Mouse (Mus musculus) common myeloid progenitor, adult 5-6 weeks (primary cell): ENCODE measurements around the gene Cdh9. TPM values are rescaled to one million over a fixed set of nuclear protein-coding genes. Genes with fewer than 3 reads are reported as not detected.

Experiments used
- ATAC-seq: replicated peaks from 2 replicates; pipeline ENCODE4 v1.8.0; 2016; ENCODE audit warnings: low read depth, mild to moderate bottlenecking, moderate TSS enrichment, inconsistent platforms; ENCODE audit not compliant: poor library complexity, severe bottlenecking
- total RNA-seq: library from RNA; stranded (forward); fragments of 200-1000, 187-1606 nt; gene quantifications from 2 replicates; pipeline ENCODE4 v1.2.3, GENCODE M21; 2017

Gene Cdh9
- total RNA-seq: not detected in 2 replicates

DNA sequence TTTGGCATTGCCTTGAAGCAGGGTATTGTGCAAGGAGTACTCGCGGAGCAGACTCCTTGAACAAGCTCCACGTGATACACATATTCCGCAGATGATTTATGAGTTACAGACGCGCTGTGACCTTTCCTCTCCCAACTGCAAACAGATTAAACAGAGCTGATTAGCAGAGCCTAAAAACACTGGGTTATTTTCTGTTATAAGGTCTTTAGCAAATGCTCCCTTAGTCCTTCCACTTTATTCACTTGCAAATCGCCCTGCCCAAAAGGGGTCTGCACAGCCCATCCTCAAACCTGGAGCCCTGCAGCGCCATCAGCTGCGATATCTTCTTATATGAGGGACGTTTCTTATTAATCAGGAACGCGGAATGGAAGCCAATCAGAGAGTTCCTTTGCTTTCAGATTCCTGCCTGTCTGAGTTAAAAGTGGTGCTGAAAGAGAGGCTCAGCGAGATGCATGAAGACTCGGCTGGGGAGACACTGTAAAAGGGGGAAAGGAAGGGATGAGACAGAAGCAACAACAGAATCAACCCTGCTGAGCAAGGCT, at the start of gene Cdh9:
Gene Cdh9, plus strand, starts transcription at position 287 of the 542 bp plus-strand sequence.
- ATAC-seq: no peak

DNA sequence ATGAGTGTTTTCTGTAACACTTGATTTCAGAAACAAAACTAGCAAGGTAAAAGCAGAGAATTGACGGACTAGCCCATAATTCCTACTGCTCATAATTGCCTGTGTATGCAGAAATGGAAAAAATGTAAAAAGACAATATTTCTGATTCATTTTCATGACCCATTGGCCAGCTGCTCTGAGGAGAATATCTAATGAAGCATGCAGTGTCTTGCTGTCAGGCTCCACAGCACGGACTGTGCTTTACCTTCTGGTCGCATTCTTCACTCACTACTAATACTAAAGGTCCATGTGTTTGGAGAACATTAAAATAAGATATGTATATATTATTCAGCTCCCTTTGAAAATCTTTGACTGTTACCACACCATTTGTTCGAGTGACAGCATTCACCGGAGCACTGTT, 49.5 kb upstream of the Cdh9 start:
- no peak for ATAC-seq

DNA sequence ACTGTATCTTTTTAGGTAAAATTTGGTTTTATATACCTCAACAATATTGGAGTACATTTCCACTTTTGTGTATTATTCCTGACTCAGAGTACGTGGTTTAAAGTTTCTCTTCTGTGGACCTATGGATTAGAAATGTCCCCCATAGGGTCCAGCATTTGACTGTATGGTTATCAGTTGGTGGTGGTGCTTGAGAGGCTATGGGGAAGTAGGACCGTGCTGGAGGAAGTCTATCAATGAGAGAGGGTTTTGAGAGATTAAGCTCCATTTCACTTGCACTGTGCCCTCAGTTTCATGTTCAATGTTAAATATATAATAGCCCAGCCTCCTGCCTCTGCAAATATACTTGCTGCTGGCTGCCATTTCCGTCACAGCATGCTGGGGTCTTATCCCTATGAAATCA, 28.7 kb upstream of the Cdh9 start:
- no peak for ATAC-seq

DNA sequence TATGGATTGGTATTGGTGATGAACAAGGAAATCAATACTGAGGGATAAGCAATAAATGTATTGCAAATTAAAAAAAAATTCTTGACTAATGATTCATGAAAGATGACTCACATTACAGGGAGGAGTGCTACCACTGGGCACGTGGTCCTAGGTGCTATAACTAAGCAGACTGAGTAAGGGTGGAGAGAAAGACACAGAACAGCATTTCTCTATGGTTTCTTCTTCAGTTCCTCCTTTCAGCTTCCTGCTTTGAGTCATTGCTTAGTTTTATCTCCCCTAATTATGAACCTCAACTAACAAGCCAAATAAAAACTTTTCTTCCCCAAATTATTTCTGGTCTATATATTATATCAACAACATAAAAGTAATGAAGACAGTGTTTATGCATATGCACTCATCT, 26.2 kb upstream of the Cdh9 start:
- no peak for ATAC-seq

DNA sequence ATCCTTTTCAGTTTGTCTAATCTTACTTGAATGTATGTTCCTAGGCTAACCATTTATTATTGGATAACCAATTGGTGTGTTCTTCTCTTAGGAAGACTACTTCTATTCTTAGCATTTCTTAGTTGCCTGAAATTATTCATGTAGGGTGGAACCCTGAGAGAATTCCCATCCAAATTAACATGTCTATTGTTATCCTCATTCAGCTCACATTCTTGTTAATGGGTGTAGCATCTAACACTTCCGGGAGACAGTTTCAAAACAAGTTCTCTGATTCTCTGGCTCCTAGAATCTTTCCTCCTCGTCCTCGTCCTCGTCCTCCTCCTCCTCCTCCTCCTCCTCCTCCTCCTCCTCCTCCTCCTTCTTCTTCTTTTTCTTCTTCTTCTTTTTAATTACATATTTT, 10.5 kb downstream of the Cdh9 start:
- no peak for ATAC-seq

DNA sequence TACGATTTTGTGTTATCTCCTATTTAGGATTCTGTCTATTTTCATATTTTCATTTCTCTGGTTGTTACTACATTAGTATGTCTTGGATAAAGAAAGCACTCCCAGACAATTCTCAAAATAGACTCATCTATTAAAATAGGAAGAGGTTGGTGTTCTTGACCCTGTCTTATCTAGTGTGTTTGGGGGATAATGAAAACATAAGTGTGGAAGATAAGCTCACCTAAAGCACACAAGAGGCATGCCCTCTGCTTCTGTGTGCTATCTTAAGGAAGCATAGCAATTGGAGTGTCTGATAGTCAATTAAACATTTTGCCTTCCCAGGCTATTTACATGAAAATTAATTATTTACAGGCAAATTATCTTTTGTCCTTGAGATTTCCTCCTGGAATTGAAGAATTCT, 18.1 kb downstream of the Cdh9 start:
- ATAC-seq: no peak

DNA sequence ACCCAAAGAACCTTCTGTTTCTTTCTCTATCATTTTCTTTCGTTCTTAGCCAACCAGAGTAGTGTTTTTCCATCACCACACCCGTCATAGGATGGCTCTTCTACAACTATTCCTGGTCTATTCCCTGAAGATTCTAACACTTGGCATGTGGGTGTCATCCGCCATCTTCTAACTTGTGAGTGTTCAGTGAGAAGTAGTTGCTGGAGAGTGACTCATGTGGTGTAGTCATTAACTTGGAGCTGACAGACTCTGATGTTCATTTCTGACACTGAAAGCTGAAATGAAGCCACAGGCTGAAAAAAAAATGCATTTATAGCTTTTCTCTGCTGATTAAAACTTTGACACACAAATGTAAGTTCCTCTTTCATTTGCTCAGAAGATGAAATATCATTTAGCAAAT, 34.7 kb downstream of the Cdh9 start:
- no peak for ATAC-seq

DNA sequence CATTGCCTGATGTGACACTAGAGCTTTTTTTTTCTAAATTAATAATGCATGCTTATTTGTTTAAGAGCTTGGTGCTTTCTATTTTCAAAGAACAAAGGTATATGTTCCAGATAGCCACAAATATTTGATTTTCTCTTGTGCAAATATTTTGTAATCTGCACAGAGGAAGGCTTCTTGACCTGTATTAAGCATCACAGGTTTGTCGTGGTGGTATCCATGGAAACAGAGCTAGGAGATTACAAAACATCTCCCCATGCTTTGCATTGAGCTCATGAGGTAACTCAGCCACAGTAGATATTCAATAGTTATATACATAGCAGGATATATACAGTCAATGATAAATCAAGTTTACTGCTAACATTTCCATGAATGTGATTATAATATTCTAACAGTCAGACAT, 56.0 kb downstream of the Cdh9 start:
- ATAC-seq: no peak

DNA sequence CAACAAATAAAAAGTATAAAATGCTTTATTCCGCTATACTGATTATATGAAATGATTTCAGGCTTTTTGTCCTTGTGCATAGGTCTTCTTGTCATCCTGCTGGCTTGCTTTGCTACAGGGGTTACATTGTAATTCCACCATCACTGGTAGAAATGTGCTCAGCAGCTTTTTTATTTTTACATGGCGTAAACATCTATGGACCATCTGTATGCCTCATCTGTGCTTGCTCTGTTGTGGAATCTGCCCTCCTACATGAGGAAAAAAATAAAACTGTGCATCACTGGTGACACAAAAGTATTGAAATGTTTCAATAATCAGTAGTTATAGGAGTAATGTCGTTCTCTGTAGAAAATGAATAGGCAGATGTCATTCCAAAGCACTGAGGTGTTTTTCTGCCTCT, 64.3 kb downstream of the Cdh9 start:
- ATAC-seq: no peak

DNA sequence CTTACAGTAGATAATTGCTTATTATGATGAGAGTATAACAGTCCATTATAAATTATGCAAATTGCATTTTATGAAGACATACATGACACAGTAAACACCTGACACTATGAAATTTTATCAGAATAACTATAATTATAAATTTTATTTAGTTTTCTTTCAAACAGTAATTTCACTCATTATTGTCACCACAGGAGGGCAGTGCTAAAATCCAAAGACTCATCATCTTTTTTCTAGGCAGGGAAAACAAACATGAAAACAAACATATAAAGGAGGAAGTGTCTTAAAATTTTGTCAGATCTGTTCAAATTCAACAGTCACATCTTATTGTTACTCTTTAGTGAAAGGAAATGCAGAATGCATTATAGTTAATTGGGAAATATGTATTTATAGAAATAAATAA, 72.7 kb downstream of the Cdh9 start:
- no peak for ATAC-seq

DNA sequence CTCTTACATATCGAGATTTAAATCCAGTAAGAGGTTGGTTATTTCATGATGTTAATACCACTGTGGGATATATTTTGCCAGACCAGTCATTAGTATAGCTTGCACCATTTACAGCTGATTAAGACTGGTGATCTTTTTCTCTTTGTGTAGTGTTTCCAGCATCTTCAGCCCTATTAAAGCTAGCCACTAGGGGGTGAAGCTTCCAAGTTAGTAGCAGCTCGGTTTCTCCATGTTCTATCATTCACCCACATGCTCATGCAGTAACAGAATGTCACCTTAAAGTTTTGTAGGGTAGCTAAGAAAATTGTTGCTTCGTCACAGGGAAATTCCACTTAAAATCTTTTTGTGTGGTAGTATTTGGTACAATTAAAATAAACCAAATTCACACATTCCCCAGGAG, 82.2 kb downstream of the Cdh9 start:
- no peak for ATAC-seq

DNA sequence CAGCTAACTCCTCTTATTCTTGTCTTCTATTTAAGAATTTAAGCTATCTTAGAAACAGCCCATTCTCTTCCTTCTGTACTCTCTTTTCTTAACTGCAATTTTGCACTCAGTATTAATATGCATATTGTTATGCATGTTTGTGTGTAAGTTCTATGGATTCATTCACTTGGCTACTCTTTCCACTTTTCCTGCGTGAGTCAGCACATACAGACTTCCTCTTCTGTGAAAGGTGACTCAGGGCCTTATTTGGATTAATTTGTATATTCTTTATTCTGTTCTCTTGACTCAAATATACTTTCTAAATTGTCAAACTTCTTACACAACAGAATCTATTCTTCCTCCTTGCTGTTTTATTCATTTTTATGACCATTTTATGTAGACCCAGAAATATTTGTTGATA, 85.5 kb downstream of the Cdh9 start:
- ATAC-seq: no peak

DNA sequence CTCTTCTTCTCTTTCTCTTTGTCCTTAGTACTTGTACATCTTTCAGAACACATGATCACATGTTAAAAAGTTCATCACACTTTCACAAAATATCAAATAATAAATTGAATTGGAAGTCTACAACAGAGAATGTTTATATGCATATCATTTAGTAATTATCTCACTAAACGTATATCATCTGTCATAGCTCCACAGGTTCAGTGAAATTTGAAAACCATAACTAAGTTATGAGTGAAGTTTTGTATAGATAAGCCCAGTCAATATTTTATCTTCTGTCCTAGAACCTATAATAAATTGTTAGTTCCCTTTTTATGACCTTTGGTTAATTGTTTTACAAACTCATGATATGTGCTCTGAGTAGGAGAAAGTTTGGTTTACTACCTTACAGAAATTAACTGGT, 106.2 kb downstream of the Cdh9 start:
- no peak for ATAC-seq

DNA sequence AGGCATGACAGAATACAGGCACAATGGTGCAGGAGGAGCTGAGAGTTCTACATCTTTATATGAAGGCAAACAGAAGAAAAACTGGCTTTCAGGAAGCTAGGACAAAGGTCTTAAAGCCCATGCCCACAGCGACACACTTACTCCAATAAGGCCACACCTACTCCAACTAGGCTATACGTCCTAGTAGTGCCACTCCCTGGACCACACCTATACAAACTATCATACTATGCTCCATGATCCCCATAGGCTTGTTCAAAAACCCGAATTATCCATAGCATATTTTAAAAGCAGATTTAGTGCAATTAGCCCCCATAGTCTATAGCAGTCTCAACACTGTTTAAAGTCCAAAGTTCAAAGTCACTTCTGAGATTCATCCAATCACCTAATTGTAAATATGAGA, 154.0 kb downstream of the Cdh9 start:
- ATAC-seq: no peak

DNA sequence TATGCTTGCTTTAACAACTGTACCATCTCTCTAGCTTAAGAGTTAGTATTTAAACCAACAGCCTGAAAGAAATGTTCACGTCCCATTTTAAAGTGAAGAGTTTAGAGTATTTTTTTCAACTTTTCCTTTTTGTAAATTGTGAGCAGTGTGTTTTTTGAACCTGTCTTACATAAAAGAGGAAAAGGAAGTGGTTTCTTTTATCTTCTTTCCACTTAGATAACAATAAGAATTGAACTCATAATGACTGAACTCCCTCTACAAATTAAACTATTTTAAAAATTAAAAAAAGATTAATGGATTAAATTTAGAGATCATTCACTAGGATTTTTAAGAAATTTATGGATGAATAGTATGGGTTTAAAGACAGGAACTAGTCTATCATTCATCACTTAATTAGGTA, 168.1 kb downstream of the Cdh9 start:
- ATAC-seq: no peak
